Mouse (Mus musculus): ENCODE measurements around the gene Tubgcp6.

DNA sequence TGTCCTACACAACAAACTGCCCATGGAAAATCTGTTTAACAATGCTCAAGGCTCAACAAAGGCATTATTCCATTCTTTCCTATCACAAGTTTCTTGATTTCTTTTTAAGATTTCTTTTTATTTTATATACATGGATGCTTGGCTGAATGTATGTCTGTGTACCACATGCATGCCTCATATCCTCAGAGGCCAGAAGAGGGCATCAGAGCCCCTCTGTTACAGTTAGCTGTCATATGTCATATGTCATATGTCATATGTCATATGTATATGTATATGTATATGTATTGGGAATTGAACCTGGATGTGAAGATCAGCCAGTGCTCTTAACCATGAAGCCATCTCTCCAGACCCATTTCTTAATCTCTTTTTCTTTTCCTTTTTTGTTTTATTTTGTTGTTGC is 4.9 kb downstream of the Tubgcp6 start:
- TF ChIP-seq CTCF (IDR thresholded peaks at IDR 0.05; ENCODE audit: low read depth, low read length) (no peak), POLR2A (IDR thresholded peaks at IDR 0.05; ENCODE audit: extremely low read depth, insufficient read depth, low read length) (no peak)
